Mouse (Mus musculus) bone marrow macrophage, adult 2 months (primary cell): ENCODE data around the gene Timm22.

Experiments
- CTCF ChIP-seq: IDR thresholded peaks from 2 replicates; pipeline ENCODE4 v1.5.1; 2012; ENCODE audit warnings: low read depth, mild to moderate bottlenecking, low read length, moderate library complexity
- POLR2A ChIP-seq: IDR thresholded peaks from 2 replicates; pipeline ENCODE4 v1.6.1; 2012; ENCODE audit warnings: mild to moderate bottlenecking, low read depth, low read length, borderline replicate concordance

DNA sequence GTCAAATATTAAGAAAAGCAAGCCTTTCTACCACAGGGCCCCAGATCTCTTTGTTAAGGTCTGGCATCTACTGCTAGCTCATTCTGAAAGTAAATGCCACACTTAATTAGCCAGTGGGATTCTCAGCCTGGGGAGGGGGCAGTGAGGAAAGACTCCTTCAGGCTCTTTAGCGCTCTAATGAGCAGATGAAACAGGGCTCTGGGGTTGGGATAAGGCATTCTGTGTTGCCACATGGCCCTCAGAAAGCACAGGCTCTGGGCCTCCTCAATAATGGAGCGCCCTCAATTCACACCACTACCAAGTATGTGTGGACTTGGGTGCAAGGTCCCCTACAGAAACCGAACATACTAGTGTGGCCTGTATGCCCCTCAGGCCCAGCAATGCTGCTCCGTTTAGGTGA, 21.7 kb upstream of the Timm22 start:
- TF ChIP-seq POLR2A (no peak), CTCF (no peak)
